Mouse (Mus musculus) myocyte (in vitro differentiated cells): Measurements from ENCODE around the gene Ccdc171.

ENCODE experiments used
- E2F4 ChIP-seq: IDR thresholded peaks from one replicate; pipeline ENCODE4 v1.6.1; 2011; ENCODE audit warnings: mild to moderate bottlenecking, control low read depth, moderate library complexity; ENCODE audit not compliant: insufficient read depth
- MAX ChIP-seq: IDR thresholded peaks from one replicate; pipeline ENCODE4 v1.6.1; 2011; ENCODE audit warnings: low read depth, mild to moderate bottlenecking, control low read depth
- MYOD1 ChIP-seq, 3 experiments: IDR thresholded peaks; one replicate each; pipeline ENCODE4 v1.6.1; 2011; ENCODE audit warnings: control low read depth in 2 of 3, low read depth in 2 of 3, mild to moderate bottlenecking in 2 of 3, moderate library complexity in 1 of 3; ENCODE audit not compliant: insufficient read length in 2 of 3, control insufficient read depth in 1 of 3
- MYOG ChIP-seq, 3 experiments: IDR thresholded peaks; one replicate each; pipeline ENCODE4 v1.6.1; 2011; ENCODE audit warnings: control low read depth in 2 of 3, low read depth in 2 of 3, mild to moderate bottlenecking in 2 of 3; ENCODE audit not compliant: insufficient read length in 2 of 3, control insufficient read depth in 1 of 3, insufficient read depth in 1 of 3
- POLR2A ChIP-seq: IDR thresholded peaks from one replicate; pipeline ENCODE4 v1.6.1; 2011; ENCODE audit warnings: low read depth, mild to moderate bottlenecking, control low read depth, moderate library complexity; ENCODE audit not compliant: insufficient read length
- POLR2AphosphoS2 ChIP-seq: IDR thresholded peaks from one replicate; pipeline ENCODE4 v1.6.1; 2011; ENCODE audit warnings: low read depth, control low read depth; ENCODE audit not compliant: insufficient read length
- SRF ChIP-seq: IDR thresholded peaks from one replicate; pipeline ENCODE4 v1.6.1; 2011; ENCODE audit warnings: low read depth; ENCODE audit not compliant: control insufficient read depth, insufficient read length
- USF1 ChIP-seq: IDR thresholded peaks from one replicate; pipeline ENCODE4 v1.6.1; 2011; ENCODE audit warnings: low read depth, mild to moderate bottlenecking, control low read depth, moderate library complexity

- no peak for TF ChIP-seq POLR2A
- TF ChIP-seq MYOG (IDR thresholded peaks at IDR 0.05; ENCODE audit: control insufficient read depth in 1 of 3, insufficient read depth in 1 of 3, insufficient read length in 2 of 3, low read depth in 2 of 3) = no peak
- TF ChIP-seq SRF = no peak
- TF ChIP-seq MAX = no peak
- TF ChIP-seq USF1 = no peak
- no peak for TF ChIP-seq E2F4
- TF ChIP-seq MYOD1 (IDR thresholded peaks at IDR 0.05; ENCODE audit: control insufficient read depth in 1 of 3, insufficient read length in 2 of 3, low read depth in 2 of 3) = no peak
- TF ChIP-seq POLR2AphosphoS2 = no peak
Measured at GRCm38 (mm10) chr4:83719816-83720215, 194.5 kb downstream of the Ccdc171 start.
